Mouse (Mus musculus) E14TG2a.4 (cell line): ENCODE data around the gene Masp2.

ENCODE experiments used
- CTCF ChIP-seq: conservative IDR thresholded peaks from 2 replicates; pipeline ENCODE4 v1.5.1; 2014; ENCODE audit warnings: low read length
- NANOG ChIP-seq: IDR thresholded peaks from 2 replicates; pipeline ENCODE4 v1.6.1; 2014; ENCODE audit warnings: borderline replicate concordance, low read length, mixed read lengths
- POU5F1 ChIP-seq: IDR thresholded peaks from 2 replicates; pipeline ENCODE4 v1.6.1; 2014; ENCODE audit warnings: low read length, borderline replicate concordance

DNA sequence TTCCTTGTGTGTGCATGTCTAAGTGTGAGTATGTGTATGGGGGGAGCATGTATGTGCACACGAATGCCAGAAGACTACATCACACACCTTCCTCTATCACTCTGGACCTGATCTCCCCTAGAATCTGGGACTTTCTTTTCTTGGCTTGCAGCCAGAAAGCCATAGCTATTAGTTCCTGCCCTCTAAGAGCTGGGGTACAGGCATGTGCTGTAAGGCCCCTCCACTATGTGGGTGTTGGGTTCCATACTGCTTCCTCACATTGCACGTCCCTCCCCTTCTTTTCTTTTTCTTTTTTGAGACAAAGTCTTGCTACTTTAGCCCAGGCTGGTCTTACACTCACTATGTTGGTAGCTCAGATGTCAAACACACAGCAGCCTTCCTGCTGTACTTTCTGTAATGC, 33.0 kb downstream of the Masp2 start:
- no peak for TF ChIP-seq CTCF
- TF ChIP-seq POU5F1: no peak
- no peak for TF ChIP-seq NANOG
